Mouse (Mus musculus) bone marrow macrophage, adult 2 months (primary cell): ENCODE results near the gene Agxt2.

ENCODE experiments used
- CTCF ChIP-seq: IDR thresholded peaks from 2 replicates; pipeline ENCODE4 v1.5.1; 2012; ENCODE audit warnings: low read depth, mild to moderate bottlenecking, low read length, moderate library complexity
- POLR2A ChIP-seq: IDR thresholded peaks from 2 replicates; pipeline ENCODE4 v1.6.1; 2012; ENCODE audit warnings: mild to moderate bottlenecking, low read depth, low read length, borderline replicate concordance

- TF ChIP-seq CTCF (no peak), POLR2A (no peak)
Measured at GRCm38 (mm10) chr15:10378338-10378959, 20.1 kb downstream of the Agxt2 start.
